Mouse (Mus musculus) megakaryocyte progenitor cell, adult 5-6 weeks (primary cell): ENCODE measurements around the gene Jph3. TPM values are rescaled to one million over a fixed set of nuclear protein-coding genes. Genes with fewer than 3 reads are reported as not detected.

Experiments
- ATAC-seq: replicated peaks from 2 replicates; pipeline ENCODE4 v1.8.0; 2016; ENCODE audit warnings: mild to moderate bottlenecking, moderate TSS enrichment, inconsistent platforms; ENCODE audit not compliant: poor library complexity
- total RNA-seq, 2 experiments: library from RNA; stranded (forward) in 1 of 2; stranded (reverse) in 1 of 2; fragments of 157-497, 149-512 nt in 1 of 2; fragments of 200-1000 nt in 1 of 2; gene quantifications; 2 replicates each; pipeline versions ENCODE4 v1.2.3 to v1.2.4; 2015 to 2017

Gene Jph3
- total RNA-seq, 2 experiments from 2014 or later, result 0.04 TPM; not detected in 1

- ATAC-seq, result no peak
These were observed 44.5 kb downstream of the Jph3 start for GRCm38 (mm10) chr8:121773876-121774275.

GRCm38 (mm10) chr8:121782493-121782892 is 53.1 kb downstream of the Jph3 start:
- ATAC-seq, result no peak

- ATAC-seq, result no peak
These were observed 57.1 kb downstream of the Jph3 start for GRCm38 (mm10) chr8:121786542-121786941.

- ATAC-seq, result no peak
These were observed 59.4 kb downstream of the Jph3 start for GRCm38 (mm10) chr8:121788786-121789185.

GRCm38 (mm10) chr8:121792159-121792558 is 62.7 kb downstream of the Jph3 start:
- ATAC-seq, result peak; percentile 81

GRCm38 (mm10) chr8:121792627-121793026 is 63.2 kb downstream of the Jph3 start:
- ATAC-seq, result 0 out of 2 replicates have a peak, but pooled peaks have one; percentile 2

GRCm38 (mm10) chr8:121794151-121794550 is 64.7 kb downstream of the Jph3 start:
- no peak for ATAC-seq

- ATAC-seq, result no peak
These were observed 66.0 kb downstream of the Jph3 start for GRCm38 (mm10) chr8:121795461-121795860.

- peak; percentile 54 for ATAC-seq
These were observed 67.0 kb downstream of the Jph3 start for GRCm38 (mm10) chr8:121796406-121796805.

- ATAC-seq, result no peak
These were observed 69.0 kb downstream of the Jph3 start for GRCm38 (mm10) chr8:121798401-121798800.

GRCm38 (mm10) chr8:121804829-121805228 is 75.4 kb downstream of the Jph3 start:
- ATAC-seq, result no peak

GRCm38 (mm10) chr8:121806126-121806525 is 76.7 kb downstream of the Jph3 start:
- peak; percentile 68 for ATAC-seq

GRCm38 (mm10) chr8:121808032-121808431 is 78.6 kb downstream of the Jph3 start:
- no peak for ATAC-seq

GRCm38 (mm10) chr8:121809524-121810155 is 80.2 kb downstream of the Jph3 start:
- no peak for ATAC-seq

- ATAC-seq, result no peak
These were observed 82.1 kb downstream of the Jph3 start for GRCm38 (mm10) chr8:121811502-121811901.

- ATAC-seq, result no peak
These were observed 82.6 kb downstream of the Jph3 start for GRCm38 (mm10) chr8:121811931-121812570.

- no peak for ATAC-seq
These were observed 88.8 kb downstream of the Jph3 start for GRCm38 (mm10) chr8:121818226-121818625.

GRCm38 (mm10) chr8:121820840-121821239 is 91.4 kb downstream of the Jph3 start:
- no peak for ATAC-seq

- no peak for ATAC-seq
These were observed 91.9 kb downstream of the Jph3 start for GRCm38 (mm10) chr8:121821320-121821719.

- ATAC-seq, result no peak
These were observed 92.3 kb downstream of the Jph3 start for GRCm38 (mm10) chr8:121821770-121822169.

- no peak for ATAC-seq
These were observed 98.3 kb downstream of the Jph3 start for GRCm38 (mm10) chr8:121827726-121828125.

GRCm38 (mm10) chr8:121828376-121829023 is 99.1 kb downstream of the Jph3 start:
- no peak for ATAC-seq
